Mouse (Mus musculus): Measurements from ENCODE around the gene Ppm1l. TPM values are rescaled to one million over a fixed set of nuclear protein-coding genes. Genes with fewer than 3 reads are reported as not detected.

The Ppm1l gene
- total and polyA plus RNA-seq, 2 experiments from 2014 or later = 20.1 to 31.8 TPM

GRCm38 (mm10) chr3:69446989-69447388, 130.3 kb downstream of the Ppm1l start:
- H3K4me3 ChIP-seq (ENCODE audit: low read depth, low read length) = no peak overlapping the region
- 83% methylated on average over 5 of the region's 5 CpGs for WGBS
- no peak for TF ChIP-seq CTCF (IDR thresholded peaks at IDR 0.05)
- no peak overlapping the region for H3K27ac ChIP-seq (ENCODE audit: low read depth, low read length)
- H3K27me3 ChIP-seq (ENCODE audit: insufficient read depth, low read length) = no peaks in the 10 kb centered on the region
- no peak overlapping the region for H3K4me2 ChIP-seq (ENCODE audit: low read depth, low read length, poor library complexity, severe bottlenecking)
- no peaks in the 10 kb centered on the region for H3K4me1 ChIP-seq (ENCODE audit: insufficient read depth, low read length)
- H3K9me3 ChIP-seq (ENCODE audit: low read length) = no peaks in the 10 kb centered on the region
- no peak for ATAC-seq (ENCODE audit: low FRiP score)
- no peak overlapping the region for H3K9ac ChIP-seq (replicated peaks; ENCODE audit: low read length, poor library complexity, severe bottlenecking)
- DNase-seq (ENCODE audit: low spot score) = no peak
- H3K36me3 ChIP-seq (ENCODE audit: insufficient read depth, low read length) = no peaks in the 10 kb centered on the region

GRCm38 (mm10) chr3:69449041-69449440, 132.4 kb downstream of the Ppm1l start:
- ATAC-seq (ENCODE audit: low FRiP score) = no peak
- H3K4me1 ChIP-seq (ENCODE audit: insufficient read depth, low read length) = no peaks in the 10 kb centered on the region
- no peaks in the 10 kb centered on the region for H3K27me3 ChIP-seq (ENCODE audit: insufficient read depth, low read length)
- no peak overlapping the region for H3K4me2 ChIP-seq (ENCODE audit: low read depth, low read length, poor library complexity, severe bottlenecking)
- WGBS = 62% methylated on average over 3 of the region's 3 CpGs
- no peaks in the 10 kb centered on the region for H3K9me3 ChIP-seq (ENCODE audit: low read length)
- no peaks in the 10 kb centered on the region for H3K36me3 ChIP-seq (ENCODE audit: insufficient read depth, low read length)
- no peak for DNase-seq (ENCODE audit: low spot score)
- TF ChIP-seq CTCF (IDR thresholded peaks at IDR 0.05) = no peak
- no peak overlapping the region for H3K9ac ChIP-seq (replicated peaks; ENCODE audit: low read length, poor library complexity, severe bottlenecking)
- no peak overlapping the region for H3K4me3 ChIP-seq (ENCODE audit: low read depth, low read length)
- H3K27ac ChIP-seq (ENCODE audit: low read depth, low read length) = no peak overlapping the region

- no peak for DNase-seq (ENCODE audit: low spot score)
- Histone ChIP-seq H3K9ac (replicated peaks; ENCODE audit: low read length, poor library complexity, severe bottlenecking) (no peak overlapping the region), H3K4me1 (ENCODE audit: insufficient read depth, low read length) (no peaks in the 10 kb centered on the region), H3K27ac (ENCODE audit: low read depth, low read length) (no peak overlapping the region), H3K4me2 (ENCODE audit: low read depth, low read length, poor library complexity, severe bottlenecking) (no peak overlapping the region), H3K9me3 (ENCODE audit: low read length) (no peaks in the 10 kb centered on the region), H3K27me3 (ENCODE audit: insufficient read depth, low read length) (no peaks in the 10 kb centered on the region), H3K4me3 (ENCODE audit: low read depth, low read length) (no peak overlapping the region), H3K36me3 (ENCODE audit: insufficient read depth, low read length) (no peaks in the 10 kb centered on the region)
- ATAC-seq (ENCODE audit: low FRiP score) = no peak
- no peak for TF ChIP-seq CTCF (IDR thresholded peaks at IDR 0.05)
- 78% methylated on average over 3 of the region's 3 CpGs for WGBS
Observed at GRCm38 (mm10) chr3:69454330-69454729, 137.7 kb downstream of the Ppm1l start.

- no peak for DNase-seq (ENCODE audit: low spot score)
- 67% methylated on average over 5 of the region's 5 CpGs for WGBS
- H3K27ac ChIP-seq (ENCODE audit: low read depth, low read length) = no peak overlapping the region
- no peak for TF ChIP-seq CTCF (IDR thresholded peaks at IDR 0.05)
- ATAC-seq (ENCODE audit: low FRiP score) = no peak
- no peaks in the 10 kb centered on the region for H3K4me1 ChIP-seq (ENCODE audit: insufficient read depth, low read length)
- no peak overlapping the region for H3K9ac ChIP-seq (replicated peaks; ENCODE audit: low read length, poor library complexity, severe bottlenecking)
- H3K27me3 ChIP-seq (ENCODE audit: insufficient read depth, low read length) = no peaks in the 10 kb centered on the region
- no peak overlapping the region for H3K4me3 ChIP-seq (ENCODE audit: low read depth, low read length)
- H3K9me3 ChIP-seq (ENCODE audit: low read length) = no peaks in the 10 kb centered on the region
- no peak overlapping the region for H3K4me2 ChIP-seq (ENCODE audit: low read depth, low read length, poor library complexity, severe bottlenecking)
- no peaks in the 10 kb centered on the region for H3K36me3 ChIP-seq (ENCODE audit: insufficient read depth, low read length)
Observed at GRCm38 (mm10) chr3:69456071-69456470, 139.4 kb downstream of the Ppm1l start.

- DNase-seq (ENCODE audit: low spot score) (no peak), ATAC-seq (ENCODE audit: low FRiP score) (no peak)
- TF ChIP-seq CTCF (IDR thresholded peaks at IDR 0.05) = no peak
- Histone ChIP-seq H3K9me3 (ENCODE audit: low read length) (no peaks in the 10 kb centered on the region), H3K27ac (ENCODE audit: low read depth, low read length) (no peak overlapping the region), H3K36me3 (ENCODE audit: insufficient read depth, low read length) (no peaks in the 10 kb centered on the region), H3K4me1 (ENCODE audit: insufficient read depth, low read length) (no peaks in the 10 kb centered on the region), H3K4me2 (ENCODE audit: low read depth, low read length, poor library complexity, severe bottlenecking) (no peak overlapping the region), H3K9ac (replicated peaks; ENCODE audit: low read length, poor library complexity, severe bottlenecking) (no peak overlapping the region), H3K27me3 (ENCODE audit: insufficient read depth, low read length) (no peaks in the 10 kb centered on the region), H3K4me3 (ENCODE audit: low read depth, low read length) (no peak overlapping the region)
- WGBS = 83% methylated on average over 6 of the region's 6 CpGs
Observed at GRCm38 (mm10) chr3:69458756-69459155, 142.1 kb downstream of the Ppm1l start.

GRCm38 (mm10) chr3:69461956-69462355, 145.3 kb downstream of the Ppm1l start:
- Histone ChIP-seq H3K9me3 (ENCODE audit: low read length) (no peaks in the 10 kb centered on the region), H3K36me3 (ENCODE audit: insufficient read depth, low read length) (no peaks in the 10 kb centered on the region), H3K27ac (ENCODE audit: low read depth, low read length) (no peak overlapping the region), H3K27me3 (ENCODE audit: insufficient read depth, low read length) (no peaks in the 10 kb centered on the region), H3K9ac (replicated peaks; ENCODE audit: low read length, poor library complexity, severe bottlenecking) (no peak overlapping the region), H3K4me1 (ENCODE audit: insufficient read depth, low read length) (no peaks in the 10 kb centered on the region), H3K4me2 (ENCODE audit: low read depth, low read length, poor library complexity, severe bottlenecking) (no peak overlapping the region), H3K4me3 (ENCODE audit: low read depth, low read length) (no peak overlapping the region)
- no peak for TF ChIP-seq CTCF (IDR thresholded peaks at IDR 0.05)
- DNase-seq (ENCODE audit: low spot score) (no peak), ATAC-seq (ENCODE audit: low FRiP score) (no peak)
- 68% methylated on average over 1 of the region's 1 CpGs for WGBS
